Mouse (Mus musculus): ENCODE results near the gene Mlh1.

- TF ChIP-seq POLR2A (IDR thresholded peaks at IDR 0.05; ENCODE audit: insufficient read depth, low read depth, low read length) (no peak), CTCF (IDR thresholded peaks at IDR 0.05; ENCODE audit: insufficient read depth, low read depth, low read length) (no peak)
Observed at GRCm38 (mm10) chr9:111223406-111223805, 48.2 kb downstream of the Mlh1 start.

All from olfactory bulb, adult 2 months (tissue).